Mouse (Mus musculus): Measurements from ENCODE around the gene Gpc4. TPM values are rescaled to one million over a fixed set of nuclear protein-coding genes. Genes with fewer than 3 reads are reported as not detected.

Gpc4 gene
- polyA plus RNA-seq, 1 experiment, result 1.7 TPM

- no peak for TF ChIP-seq MYOG (IDR thresholded peaks at IDR 0.05; ENCODE audit: control insufficient read depth in 1 of 3, insufficient read depth in 1 of 3, insufficient read length in 2 of 3, low read depth in 2 of 3)
- TF ChIP-seq TCF3 (IDR thresholded peaks at IDR 0.05; ENCODE audit: insufficient read length, low read depth), result no peak
- no peak for TF ChIP-seq TCF12 (IDR thresholded peaks at IDR 0.05; ENCODE audit: insufficient read depth, poor library complexity, severe bottlenecking)
- no peak for TF ChIP-seq REST (IDR thresholded peaks at IDR 0.05; ENCODE audit: insufficient read depth, insufficient read length)
- TF ChIP-seq POLR2A (IDR thresholded peaks at IDR 0.05; ENCODE audit: insufficient read length, low read depth), result no peak
- no peak for TF ChIP-seq MAX (IDR thresholded peaks at IDR 0.05; ENCODE audit: low read depth)
- H3K27me3 ChIP-seq (ENCODE audit: control insufficient read depth, insufficient read depth, insufficient read length), result no peaks in the 10 kb centered on the region
- no peak overlapping the region for H3K4me3 ChIP-seq
- H3K4me2 ChIP-seq (ENCODE audit: low read depth), result no peak overlapping the region
- H3ac ChIP-seq (ENCODE audit: control insufficient read depth, insufficient read length), result no peak overlapping the region
- no peaks in the 10 kb centered on the region for H3K36me3 ChIP-seq (ENCODE audit: control insufficient read depth, insufficient read depth)
- H3K79me2 ChIP-seq (ENCODE audit: control insufficient read depth, insufficient read depth), result no peaks in the 10 kb centered on the region
Measured at GRCm38 (mm10) chrX:52030146-52030545, 134.9 kb downstream of the Gpc4 start.

DNA sequence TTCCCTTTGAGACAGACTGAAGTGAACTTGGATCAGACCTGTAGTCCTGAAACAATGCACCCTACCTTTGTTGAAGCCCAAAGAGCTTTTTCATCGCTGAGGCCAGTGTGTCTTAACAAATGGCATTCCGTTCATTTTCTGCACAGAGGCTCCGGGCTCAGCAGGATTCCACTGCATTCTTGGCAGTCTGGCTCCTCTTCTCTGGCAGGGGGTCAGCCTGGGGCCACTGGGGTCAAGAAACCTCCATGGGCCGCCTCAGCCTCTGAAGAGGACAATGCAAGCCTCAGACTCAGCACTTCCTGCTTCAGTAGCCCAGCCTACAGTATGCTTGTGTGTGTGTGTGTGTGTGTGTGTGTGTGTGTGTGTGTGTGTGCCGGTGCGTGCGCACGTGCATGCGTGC lies 147.4 kb downstream of the Gpc4 start:
- no peak overlapping the region for H3K4me2 ChIP-seq (ENCODE audit: low read depth)
- H3ac ChIP-seq (ENCODE audit: control insufficient read depth, insufficient read length), result no peak overlapping the region
- no peaks in the 10 kb centered on the region for H3K79me2 ChIP-seq (ENCODE audit: control insufficient read depth, insufficient read depth)
- H3K36me3 ChIP-seq (ENCODE audit: control insufficient read depth, insufficient read depth), result no peaks in the 10 kb centered on the region
- no peaks in the 10 kb centered on the region for H3K27me3 ChIP-seq (ENCODE audit: control insufficient read depth, insufficient read depth, insufficient read length)
- TF ChIP-seq E2F4 (IDR thresholded peaks at IDR 0.05; ENCODE audit: insufficient read depth) (no peak), CEBPB (IDR thresholded peaks at IDR 0.05; ENCODE audit: insufficient read depth, poor library complexity, severe bottlenecking) (no peak), MYOG (IDR thresholded peaks at IDR 0.05; ENCODE audit: control insufficient read depth in 1 of 3, insufficient read depth in 1 of 3, insufficient read length in 2 of 3, low read depth in 2 of 3) (no peak), REST (IDR thresholded peaks at IDR 0.05; ENCODE audit: insufficient read depth, insufficient read length) (no peak), MYOD1 (IDR thresholded peaks at IDR 0.05; ENCODE audit: control insufficient read depth in 1 of 3, insufficient read length in 2 of 3, low read depth in 2 of 3) (no peak), USF1 (IDR thresholded peaks at IDR 0.05; ENCODE audit: low read depth) (no peak), POLR2AphosphoS2 (IDR thresholded peaks at IDR 0.05; ENCODE audit: insufficient read length, low read depth) (no peak), TCF3 (IDR thresholded peaks at IDR 0.05; ENCODE audit: insufficient read length, low read depth) (no peak), TCF12 (IDR thresholded peaks at IDR 0.05; ENCODE audit: insufficient read depth, poor library complexity, severe bottlenecking) (no peak)
- no peak overlapping the region for H3K4me3 ChIP-seq

Other genes with a start within 250 kb of the Gpc4 start
- gene 1700080O16Rik, start 192.5 kb downstream of the Gpc4 start, polyA plus RNA-seq (2012; fragmentation: generic; extraction: Trizol), result 0.32 TPM

Measured in myocyte (in vitro differentiated cells).